Mouse (Mus musculus) adrenal gland, adult (tissue): ENCODE measurements around the gene Pitx1.
A peak's percentile ranks its signal among the peaks of the same experiment; 100 is the strongest.

Experiments
- DNase-seq, 2 experiments: peaks; one replicate each; pipeline ENCODE4 v3.0.0; 2022 to 2023; ENCODE audit warnings: low spot score in 1 of 2; ENCODE audit not compliant: inconsistent age in 2 of 2

The Pitx1 gene

GRCm38 (mm10) chr13:55786120-55786519, 49.9 kb downstream of the Pitx1 start:
- DNase-seq: peak; percentile 8 to 27

GRCm38 (mm10) chr13:55784268-55784667, 51.7 kb downstream of the Pitx1 start, which contains the start of gene Catsper3:
Gene Catsper3, plus strand, starts transcription at chr13:55784568.
- no peak for DNase-seq

- no peak for DNase-seq
These were observed 60.9 kb downstream of the Pitx1 start for GRCm38 (mm10) chr13:55775056-55775455.
